Mouse (Mus musculus) fat pad, adult 2 months (tissue): ENCODE results near the gene Arid5a.
A peak's percentile ranks its signal among the peaks of the same experiment; 100 is the strongest.

Experiments used
- DNase-seq: peaks from one replicate; pipeline ENCODE4 v3.0.0-alpha.2; 2011; ENCODE audit warnings: low read depth, low spot score; ENCODE audit errors: extremely low read depth

The Arid5a gene

GRCm38 (mm10) chr1:36293470-36293869, 14.1 kb upstream of the Arid5a start:
- no peak for DNase-seq

- DNase-seq: no peak
Observed at GRCm38 (mm10) chr1:36294402-36294801, 13.1 kb upstream of the Arid5a start.

GRCm38 (mm10) chr1:36296466-36297149, 10.9 kb upstream of the Arid5a start:
- DNase-seq: no peak

- DNase-seq: no peak
Observed at GRCm38 (mm10) chr1:36298107-36298506, 9.4 kb upstream of the Arid5a start.

GRCm38 (mm10) chr1:36299126-36299525, 8.4 kb upstream of the Arid5a start:
- no peak for DNase-seq

GRCm38 (mm10) chr1:36299676-36300075, 7.9 kb upstream of the Arid5a start:
- DNase-seq: no peak

GRCm38 (mm10) chr1:36300486-36300885, 7.0 kb upstream of the Arid5a start:
- no peak for DNase-seq

- no peak for DNase-seq
Observed at GRCm38 (mm10) chr1:36302273-36302672, 5.3 kb upstream of the Arid5a start.

GRCm38 (mm10) chr1:36302957-36303356, 4.6 kb upstream of the Arid5a start:
- no peak for DNase-seq

- no peak for DNase-seq
Observed at GRCm38 (mm10) chr1:36303381-36304320, 3.9 kb upstream of the Arid5a start.

GRCm38 (mm10) chr1:36304764-36305163, 2.8 kb upstream of the Arid5a start:
- no peak for DNase-seq

GRCm38 (mm10) chr1:36306120-36306519, 1.4 kb upstream of the Arid5a start:
- DNase-seq: peak; percentile 84

- no peak for DNase-seq
Observed at GRCm38 (mm10) chr1:36307121-36307494, 425 bp upstream of the Arid5a start.

GRCm38 (mm10) chr1:36308451-36308901, 943 bp downstream of the Arid5a start:
- no peak for DNase-seq

- no peak for DNase-seq
Observed at GRCm38 (mm10) chr1:36308966-36309475, 1.5 kb downstream of the Arid5a start.

- no peak for DNase-seq
Observed at GRCm38 (mm10) chr1:36309498-36309901, 2.0 kb downstream of the Arid5a start.

GRCm38 (mm10) chr1:36314959-36315775, 7.6 kb downstream of the Arid5a start:
- no peak for DNase-seq

GRCm38 (mm10) chr1:36315776-36316100, 8.2 kb downstream of the Arid5a start:
- DNase-seq: no peak

GRCm38 (mm10) chr1:36321164-36321563, 13.6 kb downstream of the Arid5a start:
- no peak for DNase-seq

GRCm38 (mm10) chr1:36321829-36322573, 14.5 kb downstream of the Arid5a start:
- no peak for DNase-seq
